19 mouse cellular contexts compared by ENCODE assay signal in genomic region chrX:159237275-159237674, GRCm38 (mm10). TPM values are rescaled to one million over a fixed set of nuclear protein-coding genes. Genes with fewer than 3 reads are reported as not detected.
DNase-seq lines count a peak whose midpoint lies in the region; ATAC-seq lines count a peak whose summit lies in the region.
"Had no signal": no experiment of that assay in that cellular context is flagged by ENCODE, and none has a peak within 500 bp of the region (broad histone marks: within the 10 kb centered on the region; RNA-seq: fewer than 3 reads in every experiment).

No protein-coding gene starts in this region.

- intact Hi-C loops in left cerebral cortex, postnatal 4 days (cut with DNase I) = no loop called here

- no peak for DNase-seq in cerebellum, adult 9-10 months
- DNase-seq in left cerebral cortex, postnatal 4 days = no peak
- no peak for DNase-seq in frontal cortex, postnatal 10 days (ENCODE audit: low spot score in 2 of 2)
- DNase-seq: adrenal gland, adult 2 months; adrenal gland, adult 8-10 months; adrenal gland, postnatal 10 days; adrenal gland, postnatal 14 days; adrenal gland, postnatal 25 days; adrenal gland, postnatal 36 days; B cell, adult 2 months; cerebellum, adult 11 months; cerebellum, adult 11-12 months; cerebellum, adult 18-20 months had no signal

- ATAC-seq in granulocyte monocyte progenitor cell, adult 5-6 weeks (replicated peaks; ENCODE audit: poor library complexity, severe bottlenecking) = peak; percentile 52
- peak; percentile 81 for ATAC-seq in megakaryocyte, adult 5-6 weeks (ENCODE audit: poor library complexity, severe bottlenecking)
- peak; percentile 66 for ATAC-seq in megakaryocyte progenitor cell, adult 5-6 weeks (replicated peaks; ENCODE audit: poor library complexity)
- ATAC-seq: activated CD4-positive, CD25-positive, alpha-beta regulatory T cell, adult 4 months; CD4-positive, CD25-positive, alpha-beta regulatory T cell, adult 4 months; Patski had no signal

RNA-seq across cellular contexts. Expression of gene Rps6ka3, which starts 27.2 kb away (rescaled TPM):
- total RNA-seq in granulocyte monocyte progenitor cell, adult 5-6 weeks (2014; fragmentation: Nextera tagmentation) = 31.3 and 33.3 TPM in 2 replicates
- total RNA-seq in granulocyte monocyte progenitor cell, adult 5-6 weeks (2017) = 36.5 and 41.7 TPM in 2 replicates
- total RNA-seq in megakaryocyte, adult 5-6 weeks (2015) = 68.9 and 102 TPM in 2 replicates
- total RNA-seq in megakaryocyte, adult 5-6 weeks (2017) = 42.0 and 44.4 TPM in 2 replicates
- total RNA-seq in megakaryocyte progenitor cell, adult 5-6 weeks (2015) = 60.2 and 64.4 TPM in 2 replicates
- total RNA-seq in megakaryocyte progenitor cell, adult 5-6 weeks (2017) = 28.0 and 35.8 TPM in 2 replicates
- total RNA-seq in left cerebral cortex, postnatal 4 days (2021) = 10 to 100 TPM; 47.4 to 60.2 TPM
